Comparison of ENCODE assay signal across 24 mouse cellular contexts in genomic region chr11:94315308-94315707, GRCm38 (mm10). TPM values are rescaled to one million over a fixed set of nuclear protein-coding genes. Genes with fewer than 3 reads are reported as not detected.
DNase-seq lines count a peak whose midpoint lies in the region; ATAC-seq lines count a peak whose summit lies in the region.
"Had no signal": no experiment of that assay in that cellular context is flagged by ENCODE, and none has a peak within 500 bp of the region (broad histone marks: within the 10 kb centered on the region; RNA-seq: fewer than 3 reads in every experiment).

No protein-coding gene starts in this region.

- no peaks in the 10 kb centered on the region for H3K27me3 ChIP-seq in heart, embryonic 12.5 days (replicated peaks)
- no peaks in the 10 kb centered on the region for H3K27me3 ChIP-seq in heart, embryonic 10.5 days (ENCODE audit: insufficient read depth, poor library complexity, severe bottlenecking)
- H3K27me3 ChIP-seq in megakaryocyte, embryonic 14.5 days (replicated peaks) = no peaks in the 10 kb centered on the region
- H3K27me3 ChIP-seq in liver, embryonic 12.5 days (replicated peaks) = no peaks in the 10 kb centered on the region
- no peaks in the 10 kb centered on the region for H3K27me3 ChIP-seq in stomach, embryonic 16.5 days (ENCODE audit: control insufficient read depth, insufficient read depth, low read length)
- H3K27me3 ChIP-seq in forebrain, embryonic 10.5 days (ENCODE audit: poor library complexity, severe bottlenecking) = no peaks in the 10 kb centered on the region
- H3K27me3 ChIP-seq: forebrain, embryonic 15.5 days; hindbrain, embryonic 12.5 days; midbrain, embryonic 15.5 days had no signal

- 26% methylated on average over 1 of the region's 1 CpGs for WGBS in heart, embryonic 12.5 days
- 50% methylated on average over 1 of the region's 1 CpGs for WGBS in heart, embryonic 10.5 days
- WGBS in liver, embryonic 12.5 days (ENCODE audit: insufficient replicate concordance) = 32% methylated on average over 1 of the region's 1 CpGs
- WGBS in stomach, embryonic 16.5 days = 28% methylated on average over 1 of the region's 1 CpGs
- WGBS in forebrain, embryonic 10.5 days = 94% methylated on average over 1 of the region's 1 CpGs

- H3K4me2 ChIP-seq in heart, embryonic 12.5 days = peak overlapping the region; percentile 28
- peak overlapping the region; percentile 34 for H3K4me2 ChIP-seq in liver, embryonic 12.5 days
- no peak overlapping the region for H3K4me2 ChIP-seq in stomach, embryonic 16.5 days (ENCODE audit: low read depth, low read length)
- H3K4me2 ChIP-seq: forebrain, embryonic 15.5 days; hindbrain, embryonic 12.5 days; midbrain, embryonic 15.5 days had no signal

- ATAC-seq in heart, embryonic 12.5 days (ENCODE audit: insufficient number of reproducible peaks, low FRiP score) = 0 out of 2 replicates have a peak, but pooled peaks have one; percentile 22
- ATAC-seq in megakaryocyte, adult 5-6 weeks (ENCODE audit: poor library complexity, severe bottlenecking) = no peak
- ATAC-seq in liver, embryonic 12.5 days = no peak
- no peak for ATAC-seq in stomach, embryonic 16.5 days (ENCODE audit: insufficient read depth, low FRiP score)
- ATAC-seq: forebrain, embryonic 15.5 days; midbrain, embryonic 15.5 days had no signal

- H3K9me3 ChIP-seq in heart, embryonic 12.5 days (replicated peaks) = no peaks in the 10 kb centered on the region
- no peaks in the 10 kb centered on the region for H3K9me3 ChIP-seq in heart, embryonic 10.5 days
- H3K9me3 ChIP-seq in megakaryocyte, embryonic 14.5 days = no peaks in the 10 kb centered on the region
- no peaks in the 10 kb centered on the region for H3K9me3 ChIP-seq in liver, embryonic 12.5 days (replicated peaks)
- no peaks in the 10 kb centered on the region for H3K9me3 ChIP-seq in stomach, embryonic 16.5 days (replicated peaks; ENCODE audit: control insufficient read depth, low read length)
- no peaks in the 10 kb centered on the region for H3K9me3 ChIP-seq in forebrain, embryonic 10.5 days
- H3K9me3 ChIP-seq: forebrain, embryonic 15.5 days; hindbrain, embryonic 12.5 days; midbrain, embryonic 15.5 days had no signal

- H3K4me1 ChIP-seq in heart, embryonic 12.5 days (replicated peaks) = peaks cover 64% of the 10 kb centered on the region
- H3K4me1 ChIP-seq in heart, embryonic 10.5 days = peaks cover 46% of the 10 kb centered on the region
- peaks cover 91% of the 10 kb centered on the region for H3K4me1 ChIP-seq in megakaryocyte, embryonic 14.5 days
- peaks cover 97% of the 10 kb centered on the region for H3K4me1 ChIP-seq in liver, embryonic 12.5 days
- peaks cover 48% of the 10 kb centered on the region for H3K4me1 ChIP-seq in stomach, embryonic 16.5 days (ENCODE audit: control insufficient read depth, insufficient read depth, low read length)
- peaks cover 51% of the 10 kb centered on the region for H3K4me1 ChIP-seq in forebrain, embryonic 10.5 days

- H3K27ac ChIP-seq in heart, embryonic 12.5 days (ENCODE audit: poor library complexity, severe bottlenecking) = peak overlapping the region; percentile 27; the same call in 1 of the 2 replicates
- H3K27ac ChIP-seq in heart, embryonic 10.5 days = no peak overlapping the region
- peak overlapping the region; percentile 52 for H3K27ac ChIP-seq in liver, embryonic 12.5 days
- H3K27ac ChIP-seq in stomach, embryonic 16.5 days (ENCODE audit: low read length) = peak overlapping the region; percentile 33; the same call in 1 of the 2 replicates
- no peak overlapping the region for H3K27ac ChIP-seq in forebrain, embryonic 10.5 days
- H3K27ac ChIP-seq: forebrain, embryonic 15.5 days; hindbrain, embryonic 12.5 days; midbrain, embryonic 15.5 days had no signal

- H3K9ac ChIP-seq in heart, embryonic 12.5 days = no peak overlapping the region
- H3K9ac ChIP-seq in liver, embryonic 12.5 days = 0 out of 2 replicates have a peak overlapping the region, but pooled peaks have one; percentile 10
- no peak overlapping the region for H3K9ac ChIP-seq in stomach, embryonic 16.5 days (ENCODE audit: low read length)
- H3K9ac ChIP-seq: forebrain, embryonic 15.5 days; hindbrain, embryonic 12.5 days; midbrain, embryonic 15.5 days had no signal

- H3K36me3 ChIP-seq in heart, embryonic 12.5 days = peaks cover 15% of the 10 kb centered on the region
- H3K36me3 ChIP-seq in heart, embryonic 10.5 days = peaks cover 21% of the 10 kb centered on the region
- H3K36me3 ChIP-seq in megakaryocyte, embryonic 14.5 days (replicated peaks; ENCODE audit: low read length) = peaks cover 37% of the 10 kb centered on the region
- H3K36me3 ChIP-seq in liver, embryonic 12.5 days = peaks cover 58% of the 10 kb centered on the region
- H3K36me3 ChIP-seq in stomach, embryonic 16.5 days (ENCODE audit: control insufficient read depth, insufficient read depth, low read length) = no peaks in the 10 kb centered on the region
- peaks cover 58% of the 10 kb centered on the region for H3K36me3 ChIP-seq in forebrain, embryonic 10.5 days (replicated peaks)
- H3K36me3 ChIP-seq: forebrain, embryonic 15.5 days; hindbrain, embryonic 12.5 days; midbrain, embryonic 15.5 days had no signal

- no peak for DNase-seq in heart, embryonic 10.5 days (ENCODE audit: low spot score)
- DNase-seq in frontal cortex, postnatal 10 days (ENCODE audit: low spot score in 2 of 2) = no peak
- no peak for DNase-seq in forebrain, embryonic 10.5 days (ENCODE audit: extremely low spot score, low spot score)
- DNase-seq: adrenal gland, adult 8-10 months; cerebellum, adult 11 months; cerebellum, postnatal 25 days; kidney, adult 9 months; kidney, postnatal 4 days; spleen, adult 18-20 months; thymus, postnatal 14 days had no signal

- H3K4me3 ChIP-seq in heart, embryonic 12.5 days = no peak overlapping the region
- no peak overlapping the region for H3K4me3 ChIP-seq in heart, embryonic 10.5 days
- peak overlapping the region; percentile 65 for H3K4me3 ChIP-seq in megakaryocyte, embryonic 14.5 days (replicated peaks)
- no peak overlapping the region for H3K4me3 ChIP-seq in liver, embryonic 12.5 days
- H3K4me3 ChIP-seq in stomach, embryonic 16.5 days (replicated peaks; ENCODE audit: low read length) = no peak overlapping the region
- no peak overlapping the region for H3K4me3 ChIP-seq in forebrain, embryonic 10.5 days
- H3K4me3 ChIP-seq: forebrain, embryonic 15.5 days; hindbrain, embryonic 12.5 days; midbrain, embryonic 15.5 days had no signal

RNA-seq across cellular contexts. Expression of gene Luc7l3, which starts 6.5 kb away (rescaled TPM):
- 82.0 and 84.6 TPM in 2 replicates for polyA plus RNA-seq in heart, embryonic 12.5 days (2016; fragmentation: Nextera tagmentation; extraction: Ambion mirVana)
- polyA plus RNA-seq in heart, embryonic 10.5 days (2016; fragmentation: Nextera tagmentation; extraction: Ambion mirVana) = 66.3 and 93.4 TPM in 2 replicates
- polyA plus RNA-seq in megakaryocyte, embryonic 14.5 days (2012; ENCODE audit: insufficient read depth, low replicate concordance) = 2.8 and 22.3 TPM in 2 replicates
- 115 and 130 TPM in 2 replicates for total RNA-seq in megakaryocyte, adult 5-6 weeks (2015)
- 283 and 293 TPM in 2 replicates for total RNA-seq in megakaryocyte, adult 5-6 weeks (2017)
- 67.1 and 67.4 TPM in 2 replicates for polyA plus RNA-seq in liver, embryonic 12.5 days (2016; fragmentation: Nextera tagmentation; extraction: Ambion mirVana)
- polyA plus RNA-seq in stomach, embryonic 16.5 days (2015; fragmentation: Nextera tagmentation; extraction: Ambion mirVana) = 96.7 and 112 TPM in 2 replicates
- polyA plus RNA-seq in forebrain, embryonic 10.5 days (2016; fragmentation: Nextera tagmentation; extraction: Ambion mirVana) = 113 and 129 TPM in 2 replicates

RNA-seq across cellular contexts. Expression of gene Ankrd40, which starts 12.5 kb away (rescaled TPM):
- 54.2 and 54.6 TPM in 2 replicates for polyA plus RNA-seq in heart, embryonic 12.5 days (2016; fragmentation: Nextera tagmentation; extraction: Ambion mirVana)
- polyA plus RNA-seq in heart, embryonic 10.5 days (2016; fragmentation: Nextera tagmentation; extraction: Ambion mirVana) = 16.3 and 20.3 TPM in 2 replicates
- polyA plus RNA-seq in megakaryocyte, embryonic 14.5 days (2012; ENCODE audit: insufficient read depth, low replicate concordance) = 32.7 and 40.6 TPM in 2 replicates
- 22.6 and 24.8 TPM in 2 replicates for total RNA-seq in megakaryocyte, adult 5-6 weeks (2015)
- total RNA-seq in megakaryocyte, adult 5-6 weeks (2017) = 64.7 and 74.1 TPM in 2 replicates
- polyA plus RNA-seq in liver, embryonic 12.5 days (2016; fragmentation: Nextera tagmentation; extraction: Ambion mirVana) = 15.7 and 15.9 TPM in 2 replicates
- 11.0 and 11.1 TPM in 2 replicates for polyA plus RNA-seq in stomach, embryonic 16.5 days (2015; fragmentation: Nextera tagmentation; extraction: Ambion mirVana)
- polyA plus RNA-seq in forebrain, embryonic 10.5 days (2016; fragmentation: Nextera tagmentation; extraction: Ambion mirVana) = 10.3 and 11.4 TPM in 2 replicates

RNA-seq across cellular contexts. Expression of gene Gm21885, which starts 33.6 kb away (rescaled TPM):
- polyA plus RNA-seq in heart, embryonic 12.5 days (2016; fragmentation: Nextera tagmentation; extraction: Ambion mirVana) = 0.35 TPM in 1 of 2 replicates, not detected in the other
- polyA plus RNA-seq in heart, embryonic 10.5 days (2016; fragmentation: Nextera tagmentation; extraction: Ambion mirVana) = 0.18 TPM in 1 of 2 replicates, not detected in the other
- not detected in 2 replicates for polyA plus RNA-seq in megakaryocyte, embryonic 14.5 days (2012; ENCODE audit: insufficient read depth, low replicate concordance)
- not detected in 2 replicates for total RNA-seq in megakaryocyte, adult 5-6 weeks (2015)
- total RNA-seq in megakaryocyte, adult 5-6 weeks (2017) = not detected in 2 replicates
- 0.29 TPM in 1 of 2 replicates, not detected in the other for polyA plus RNA-seq in liver, embryonic 12.5 days (2016; fragmentation: Nextera tagmentation; extraction: Ambion mirVana)
- polyA plus RNA-seq in stomach, embryonic 16.5 days (2015; fragmentation: Nextera tagmentation; extraction: Ambion mirVana) = 8.9 and 9.9 TPM in 2 replicates
- 0.34 TPM in 1 of 2 replicates, not detected in the other for polyA plus RNA-seq in forebrain, embryonic 10.5 days (2016; fragmentation: Nextera tagmentation; extraction: Ambion mirVana)
- total RNA-seq: adrenal gland, adult 8-10 months; granulocyte monocyte progenitor cell, adult 5-6 weeks; layer of hippocampus, postnatal 14 days; left cerebral cortex, postnatal 14 days had no signal
- polyA plus RNA-seq: brain, embryonic 14.5 days; C2C12; neural tube, embryonic 11.5 days had no signal

Comparison
In these comparisons a context has a peak if more than half of its experiments do, and no peak if none do; other contexts are left out.
1. H3K27ac ChIP-seq: peak in heart, embryonic 12.5 days (single experiment), liver, embryonic 12.5 days (single experiment) and stomach, embryonic 16.5 days (single experiment); none in heart, embryonic 10.5 days (single experiment) and forebrain, embryonic 10.5 days (single experiment).